Mouse (Mus musculus) WW6 (cell line): ENCODE measurements at regions not wholly inside any gene's neighbourhood (a gene's known extent, or its start where the extent isn't known, plus 50 kb on each side); places are given as distances from the start of the nearest gene placed in this dataset.

Source experiments
- DNase-seq: peaks from one replicate; pipeline ENCODE4 v3.0.0-alpha.2; 2013; ENCODE audit warnings: low read depth, low spot score

DNA sequence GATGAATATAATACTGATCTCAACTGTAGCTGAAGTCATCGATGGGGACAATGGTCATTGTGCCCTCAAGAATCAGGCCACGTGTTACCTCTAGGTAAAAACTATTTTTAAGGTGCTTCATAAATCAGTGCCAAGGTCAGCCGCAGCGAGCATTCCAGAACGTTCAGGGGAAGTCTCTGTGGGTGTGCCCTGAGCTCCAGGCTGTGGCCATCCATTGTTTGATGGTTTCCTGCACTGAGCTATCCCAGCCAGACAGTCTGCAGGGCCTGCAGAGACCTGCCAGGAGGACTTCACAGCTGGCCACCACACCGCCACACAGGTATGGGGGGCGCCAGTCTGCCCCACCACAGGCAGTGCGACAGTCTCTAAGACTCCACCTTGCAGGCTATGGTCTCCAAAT, 62.5 kb upstream of the Zfp637 start:
- no peak for DNase-seq

DNA sequence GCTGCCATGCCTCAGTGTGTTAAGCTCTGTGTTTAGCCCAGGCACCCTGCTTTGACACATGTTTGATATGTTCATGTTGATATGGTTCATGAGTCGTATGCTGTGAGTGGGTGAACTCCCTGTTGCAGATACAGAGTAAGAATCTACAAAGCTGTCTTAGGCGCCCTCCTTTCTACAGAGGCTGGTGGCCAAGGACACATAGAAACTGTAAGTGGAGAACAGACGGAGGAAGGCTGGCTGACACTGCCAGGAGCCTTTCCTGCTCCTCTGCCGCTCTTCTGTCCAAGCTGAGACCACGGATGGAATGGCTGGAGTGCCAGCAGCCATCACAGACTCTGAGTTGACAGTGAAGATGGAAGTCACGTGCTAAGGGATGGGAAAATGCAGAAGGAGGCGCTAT, 62.0 kb upstream of the Zfp637 start:
- no peak for DNase-seq

DNA sequence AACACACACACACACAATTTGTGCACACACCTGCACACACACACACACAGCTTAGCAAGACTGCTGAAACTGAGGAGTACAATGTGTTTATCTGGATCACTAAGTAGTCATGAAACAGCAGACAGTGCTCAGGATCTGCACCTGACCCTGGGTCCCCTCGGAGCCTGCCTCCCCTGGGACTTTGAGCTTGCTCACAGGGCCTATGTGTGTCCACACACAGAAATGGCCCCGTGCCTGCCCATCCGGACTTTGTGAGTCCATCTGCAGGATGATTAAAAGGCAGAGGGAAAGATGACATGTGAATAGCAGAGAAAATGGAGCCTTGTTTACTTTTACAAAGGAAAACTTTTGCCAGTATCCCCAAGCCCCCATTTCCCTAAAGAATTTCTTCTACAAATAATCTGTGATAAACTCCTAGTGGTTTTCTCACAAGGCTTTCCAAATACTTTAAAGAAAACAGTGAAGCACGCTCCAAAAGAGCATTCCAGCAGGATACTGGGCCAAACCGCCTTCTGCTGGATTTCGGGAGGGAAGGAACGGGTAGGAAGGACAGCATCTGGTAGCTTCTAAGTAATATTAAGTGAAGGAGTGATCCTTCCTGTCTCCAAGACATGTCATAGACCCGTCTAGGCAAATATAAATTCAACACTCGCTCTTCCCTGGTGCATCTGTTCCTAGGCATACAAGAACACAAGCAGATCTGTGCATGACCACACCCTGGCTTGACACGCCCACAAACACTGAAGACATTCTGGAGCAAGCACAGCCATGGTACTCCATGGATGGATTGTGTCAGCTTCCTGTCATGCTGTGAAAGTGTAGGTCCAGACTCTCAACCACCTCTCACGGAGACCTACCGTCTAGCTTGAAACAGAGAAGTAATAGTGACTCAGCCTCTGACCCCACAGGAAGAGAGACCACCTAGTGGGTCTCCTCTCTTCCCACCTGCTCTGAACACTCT, 52.1 kb upstream of the Zfp637 start:
- no peak for DNase-seq

DNA sequence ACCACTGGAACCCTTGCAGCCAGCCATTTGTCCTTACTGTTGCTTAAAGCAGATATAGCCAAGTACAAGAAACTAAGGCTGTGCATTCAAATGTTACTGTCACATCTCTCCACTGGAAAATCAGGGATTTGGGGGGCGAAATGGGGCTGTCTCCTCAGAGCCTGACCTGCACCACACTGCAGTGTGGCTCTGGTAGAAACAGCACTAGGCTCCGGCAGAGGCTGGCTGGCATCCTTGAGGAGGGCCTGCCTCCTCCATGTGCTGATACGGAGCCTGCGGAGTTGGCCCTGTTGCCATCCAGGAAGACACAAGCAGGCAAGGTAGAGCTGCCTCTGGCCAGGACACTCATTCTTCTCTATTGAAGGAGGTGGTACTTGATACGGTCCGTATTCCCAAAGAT, 50.4 kb upstream of the Zfp637 start:
- DNase-seq, result no peak
